Mouse (Mus musculus) megakaryocyte, embryonic 14.5 days (primary cell): ENCODE measurements around the gene 1700016D06Rik.

Experiments used
- FLI1 ChIP-seq: IDR thresholded peaks from 2 replicates; pipeline ENCODE4 v1.6.1; 2012; ENCODE audit warnings: low read length, inconsistent platforms, mixed read lengths
- GATA1 ChIP-seq: IDR thresholded peaks from 3 replicates; pipeline ENCODE4 v1.6.1; 2012; ENCODE audit warnings: mixed read lengths, low read length, inconsistent platforms, borderline replicate concordance

DNA sequence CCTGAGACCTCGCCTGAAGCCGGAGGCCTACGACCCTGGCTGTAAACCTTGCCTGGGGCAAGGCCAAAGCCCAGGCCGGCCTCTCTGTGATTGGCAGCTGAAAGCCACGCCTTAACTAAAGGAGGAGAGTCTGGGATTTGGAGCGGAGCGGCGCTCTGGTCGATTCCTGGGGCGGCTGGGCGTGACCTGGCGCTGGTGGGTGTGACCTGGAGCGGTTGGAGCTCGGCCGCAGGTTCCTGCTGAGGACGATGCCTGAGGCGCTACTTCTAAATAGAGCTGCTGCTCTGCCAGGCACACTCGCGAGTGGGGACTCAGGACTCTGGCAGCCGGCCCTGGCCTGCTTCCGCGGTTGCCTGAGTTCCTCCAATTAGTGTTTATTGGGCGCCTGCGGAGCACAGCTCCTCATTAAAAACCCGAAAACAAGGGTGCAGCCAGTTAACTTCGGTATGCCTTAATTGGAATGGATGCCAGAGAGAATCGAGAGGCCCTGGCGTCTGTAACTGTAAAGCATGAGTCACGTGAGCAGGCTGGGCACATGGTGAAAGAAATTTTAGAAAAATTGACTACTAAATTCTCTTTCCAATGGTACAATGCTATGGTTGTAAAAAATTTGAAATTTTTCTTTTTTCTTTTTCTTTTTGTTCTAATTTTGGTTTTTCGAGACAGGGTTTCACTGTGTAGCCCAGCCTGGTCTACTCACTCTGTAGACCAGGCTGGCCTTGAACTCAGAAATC is 64.4 kb downstream of the 1700016D06Rik start:
- no peak for TF ChIP-seq GATA1
- TF ChIP-seq FLI1 = no peak
